Mouse (Mus musculus) lung, adult 2 months (tissue): ENCODE measurements at regions not wholly inside any gene's neighbourhood (a gene's known extent, or its start where the extent isn't known, plus 50 kb on each side); places are given as distances from the start of the nearest gene placed in this dataset.

Source experiments
- CTCF ChIP-seq: fragments of 200-500 bp; IDR thresholded peaks from 2 replicates; pipeline ENCODE4 v1.5.1; 2011; ENCODE audit warnings: mild to moderate bottlenecking, low read length, control low read depth; ENCODE audit not compliant: insufficient read depth
- POLR2A ChIP-seq: fragments of 200-500 bp; IDR thresholded peaks from 2 replicates; pipeline ENCODE4 v1.6.1; 2011; ENCODE audit warnings: low read depth, mild to moderate bottlenecking, control low read depth, low read length, borderline replicate concordance; ENCODE audit errors: extremely low read depth

- TF ChIP-seq CTCF, result no peak
- no peak for TF ChIP-seq POLR2A
These were observed 200.1 kb upstream of the Clnk start for GRCm38 (mm10) chr5:39076555-39077178.
